Mouse (Mus musculus) macrophage (primary cell): Measurements from ENCODE around the gene Stoml2. TPM values are rescaled to one million over a fixed set of nuclear protein-coding genes. Genes with fewer than 3 reads are reported as not detected.

ENCODE experiments used
- H3K27ac ChIP-seq: fragments of 350-480 bp; formaldehyde crosslinking; 2 replicates; pipeline ENCODE4 v1.9.0; 2021
- H3K36me3 ChIP-seq: fragments of 350-480 bp; formaldehyde crosslinking; 2 replicates; pipeline ENCODE4 v1.9.0; 2021; ENCODE audit errors: inconsistent target
- H3K4me3 ChIP-seq: fragments of 350-480 bp; formaldehyde crosslinking; 2 replicates; pipeline ENCODE4 v1.9.0; 2021; ENCODE audit errors: inconsistent target
- H3K79me2 ChIP-seq: fragments of 350-480 bp; formaldehyde crosslinking; 2 replicates; pipeline ENCODE4 v1.9.0; 2021; ENCODE audit errors: inconsistent target
- WGBS: methylation state at CpG from one replicate; pipeline ENCODE4 v1.1.7; 2026; ENCODE audit warnings: inconsistent platforms; ENCODE audit not compliant: missing documents; 5-methylcytosine and 5-hydroxymethylcytosine counted together
- polyA plus RNA-seq: library from polyadenylated mRNA; stranded (reverse); fragments of 250-400 nt; gene quantifications from 3 replicates; pipeline ENCODE4 v1.2.4, GENCODE M21; 2018; ENCODE audit warnings: inconsistent platforms
- total RNA-seq, 78 experiments: library from RNA; depleted of rRNA; stranded (reverse); fragments of 250-400 nt; gene quantifications; 1 replicate in 9 of 78; 2 replicates in 24 of 78; 3 replicates in 43 of 78; 4 replicates in 2 of 78; pipeline ENCODE4 v1.2.4; 2018; ENCODE audit warnings: inconsistent platforms in 56 of 78

Gene Stoml2
- total RNA-seq (2018; cell fraction: chromatin; rRNA removed): 10 to 100 TPM; 12.1 to 49.8 (median 30.2) TPM
- 10 to 100 TPM; 23.9 to 43.6 (median 34.7) TPM for total RNA-seq (2018; cell fraction: cytosol; rRNA removed)
- total RNA-seq (2018; cell fraction: nucleus; rRNA removed): 10 to 100 TPM; 10.9 to 33.0 (median 21.7) TPM
- 35.0 to 52.0 TPM (median 48.6 TPM) in 3 replicates for polyA plus RNA-seq

DNA sequence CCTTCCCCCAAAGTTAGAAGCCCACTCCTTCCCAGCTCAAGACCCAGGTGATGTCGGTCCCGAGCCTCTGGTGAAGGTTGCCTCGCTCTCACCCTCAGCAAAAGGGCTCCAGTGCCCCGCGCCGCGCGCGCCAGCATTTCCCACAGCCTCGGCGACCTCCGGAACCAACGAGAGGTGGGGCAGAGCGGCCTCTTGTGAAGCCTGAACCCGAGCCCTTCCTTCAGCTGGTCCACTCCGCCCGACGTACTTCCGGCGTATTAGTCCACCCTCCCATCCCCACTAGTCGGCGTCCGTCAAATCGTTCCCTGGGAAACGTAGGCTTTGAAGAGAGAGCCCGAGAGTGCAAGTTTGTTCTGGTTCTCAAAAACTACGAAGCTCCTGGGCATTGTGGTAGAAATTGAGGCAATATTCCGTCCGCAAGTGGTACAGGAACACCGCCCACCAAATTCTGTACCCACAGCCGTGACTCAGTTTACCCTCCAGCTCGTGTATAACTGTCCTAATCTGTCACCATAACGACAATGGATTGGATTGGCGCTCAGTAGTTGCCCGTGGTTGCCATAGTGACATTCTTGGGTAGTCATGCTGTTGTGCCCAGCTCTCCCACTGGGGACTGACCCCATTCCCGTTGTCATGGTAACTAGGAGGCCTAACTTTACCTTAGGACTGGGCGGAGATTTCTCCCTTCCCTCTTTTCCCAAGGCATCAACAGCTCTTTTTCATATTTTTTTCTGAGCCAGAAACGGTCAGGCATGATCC is at the start of gene Stoml2:
TSS of gene Stoml2 (minus strand) at position 474 of the 759 bp plus-strand sequence.
- peaks cover 46% of the 10 kb centered on the region for H3K36me3 ChIP-seq
- H3K79me2 ChIP-seq: peaks cover 11% of the 10 kb centered on the region; the same call in 1 of the 2 replicates
- WGBS: 3% methylated on average over 33 of the region's 38 CpGs
- peak within 1 kb of the TSS; percentile 65 for H3K27ac ChIP-seq
- H3K4me3 ChIP-seq: peak within 1 kb of the TSS; percentile 87

DNA sequence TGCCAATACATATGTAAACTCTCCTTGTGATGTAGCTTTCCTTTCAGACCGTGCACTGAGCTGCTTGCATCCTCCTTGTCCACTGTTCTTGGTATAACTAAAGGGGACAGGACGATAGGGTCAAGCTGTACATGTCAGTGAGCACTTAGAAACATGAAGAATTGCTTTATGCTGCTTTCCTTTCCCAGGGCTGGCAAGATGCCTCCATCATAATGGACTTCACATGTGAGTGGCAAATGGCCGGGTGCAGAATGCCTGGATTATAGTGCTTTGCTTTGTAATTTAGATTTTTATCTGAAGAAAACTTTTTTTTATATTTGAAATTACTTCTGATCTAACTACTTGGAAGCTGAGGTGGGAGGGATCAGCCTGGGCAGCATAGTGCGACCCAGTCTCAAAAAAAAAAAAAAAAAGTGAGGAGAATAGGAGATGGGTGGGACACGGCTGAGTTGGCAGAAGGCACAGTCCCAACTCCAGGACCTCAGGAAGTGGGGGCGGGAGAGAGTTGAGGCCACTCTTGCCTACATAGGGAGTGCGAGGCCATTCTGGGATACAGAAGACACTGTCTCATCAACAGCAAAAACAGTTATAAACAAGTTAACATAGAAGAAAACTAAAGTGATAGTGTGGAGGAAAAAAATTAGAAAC is 46.7 kb upstream of the Stoml2 start:
- WGBS: 95% methylated on average over 7 of the region's 7 CpGs
- Histone ChIP-seq H3K27ac (no peak overlapping the region), H3K4me3 (no peak overlapping the region), H3K79me2 (no peaks in the 10 kb centered on the region), H3K36me3 (no peaks in the 10 kb centered on the region)

DNA sequence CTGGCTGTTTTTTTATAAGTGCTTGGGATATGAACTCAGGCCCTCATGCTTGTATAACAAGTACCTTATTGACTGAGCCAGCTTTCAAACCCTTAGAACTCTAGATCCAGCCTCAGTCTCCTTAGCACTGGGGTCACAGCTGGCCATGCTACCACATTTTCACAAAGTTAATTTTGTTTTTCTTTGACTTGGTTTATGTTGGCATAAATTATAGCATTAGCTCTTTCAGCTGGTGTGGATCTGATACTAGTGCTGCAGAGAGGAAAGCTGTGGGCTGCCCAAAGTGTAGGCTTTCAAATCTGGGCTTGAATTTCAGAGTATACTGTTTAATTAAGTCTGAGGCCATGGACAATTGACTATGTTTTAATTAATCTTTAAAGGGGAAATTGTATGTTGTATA is 43.4 kb upstream of the Stoml2 start:
- Histone ChIP-seq H3K27ac (no peak overlapping the region), H3K79me2 (no peaks in the 10 kb centered on the region), H3K36me3 (no peaks in the 10 kb centered on the region), H3K4me3 (no peak overlapping the region)

DNA sequence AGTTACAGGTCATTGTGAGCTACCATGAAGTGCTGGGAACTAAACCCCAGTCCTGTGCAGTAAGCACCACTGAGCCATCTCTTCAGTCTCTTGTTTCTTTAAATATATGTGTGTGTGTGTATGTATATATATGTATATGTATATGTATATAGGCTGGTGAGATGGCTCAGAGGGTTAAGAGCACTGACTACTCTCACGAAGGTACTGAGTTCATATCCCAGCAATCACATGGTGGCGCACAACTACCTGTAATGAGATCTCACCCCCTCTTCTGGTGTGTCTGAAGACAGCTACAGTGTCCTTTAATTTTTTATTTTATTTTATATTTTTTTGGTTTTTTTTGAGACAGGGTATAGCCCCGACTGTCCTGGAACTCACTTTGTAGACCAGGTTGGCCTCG is 34.0 kb upstream of the Stoml2 start:
- Histone ChIP-seq H3K27ac (no peak overlapping the region), H3K4me3 (no peak overlapping the region), H3K79me2 (no peaks in the 10 kb centered on the region), H3K36me3 (no peaks in the 10 kb centered on the region)
- 97% methylated on average over 4 of the region's 4 CpGs for WGBS

DNA sequence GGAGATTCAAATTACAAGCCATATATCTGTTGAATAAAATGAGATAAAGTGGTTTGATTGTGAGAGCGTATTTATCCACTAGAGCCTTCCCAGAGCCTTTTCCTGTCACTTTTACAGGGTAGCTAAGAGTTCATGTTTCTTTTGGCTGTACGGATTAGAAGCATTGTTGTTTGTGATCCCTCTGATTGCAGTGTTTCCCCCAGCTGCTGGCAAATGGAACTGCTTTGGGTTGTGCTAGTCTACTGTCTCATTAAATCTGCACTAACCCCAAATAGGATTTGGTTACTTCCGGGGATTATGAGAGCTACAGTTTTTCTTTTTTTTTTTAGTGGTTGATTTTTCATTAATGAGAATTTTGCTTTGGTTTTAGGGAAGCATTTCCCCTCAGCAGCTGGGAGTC is 28.8 kb upstream of the Stoml2 start:
- H3K36me3 ChIP-seq: no peaks in the 10 kb centered on the region
- no peaks in the 10 kb centered on the region for H3K79me2 ChIP-seq
- no peak overlapping the region for H3K4me3 ChIP-seq
- no peak overlapping the region for H3K27ac ChIP-seq
- WGBS: 81% methylated on average over 3 of the region's 3 CpGs

DNA sequence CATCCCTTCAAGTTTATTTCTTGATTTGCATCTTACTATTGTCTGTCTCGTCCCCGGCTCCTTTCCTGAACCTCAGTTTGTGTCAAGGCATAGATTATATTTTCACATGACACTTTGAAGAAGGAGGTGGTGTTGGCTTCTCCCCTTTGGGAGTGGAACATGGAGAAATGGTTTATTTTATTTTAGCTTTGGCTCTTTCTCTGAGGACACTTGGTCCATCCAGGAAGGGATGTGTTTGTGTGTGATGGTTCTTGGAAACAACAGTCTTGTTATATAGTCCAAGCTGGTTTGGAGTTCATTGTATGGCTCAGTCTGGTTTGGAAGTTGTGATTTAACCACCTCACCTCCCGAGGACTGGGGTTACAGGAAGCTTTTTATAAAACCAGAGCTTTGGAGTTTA is 28.2 kb upstream of the Stoml2 start:
- Histone ChIP-seq H3K27ac (no peak overlapping the region), H3K79me2 (no peaks in the 10 kb centered on the region), H3K36me3 (no peaks in the 10 kb centered on the region), H3K4me3 (no peak overlapping the region)
- 30% methylated on average over 3 of the region's 3 CpGs for whole genome bisulfite sequencing

DNA sequence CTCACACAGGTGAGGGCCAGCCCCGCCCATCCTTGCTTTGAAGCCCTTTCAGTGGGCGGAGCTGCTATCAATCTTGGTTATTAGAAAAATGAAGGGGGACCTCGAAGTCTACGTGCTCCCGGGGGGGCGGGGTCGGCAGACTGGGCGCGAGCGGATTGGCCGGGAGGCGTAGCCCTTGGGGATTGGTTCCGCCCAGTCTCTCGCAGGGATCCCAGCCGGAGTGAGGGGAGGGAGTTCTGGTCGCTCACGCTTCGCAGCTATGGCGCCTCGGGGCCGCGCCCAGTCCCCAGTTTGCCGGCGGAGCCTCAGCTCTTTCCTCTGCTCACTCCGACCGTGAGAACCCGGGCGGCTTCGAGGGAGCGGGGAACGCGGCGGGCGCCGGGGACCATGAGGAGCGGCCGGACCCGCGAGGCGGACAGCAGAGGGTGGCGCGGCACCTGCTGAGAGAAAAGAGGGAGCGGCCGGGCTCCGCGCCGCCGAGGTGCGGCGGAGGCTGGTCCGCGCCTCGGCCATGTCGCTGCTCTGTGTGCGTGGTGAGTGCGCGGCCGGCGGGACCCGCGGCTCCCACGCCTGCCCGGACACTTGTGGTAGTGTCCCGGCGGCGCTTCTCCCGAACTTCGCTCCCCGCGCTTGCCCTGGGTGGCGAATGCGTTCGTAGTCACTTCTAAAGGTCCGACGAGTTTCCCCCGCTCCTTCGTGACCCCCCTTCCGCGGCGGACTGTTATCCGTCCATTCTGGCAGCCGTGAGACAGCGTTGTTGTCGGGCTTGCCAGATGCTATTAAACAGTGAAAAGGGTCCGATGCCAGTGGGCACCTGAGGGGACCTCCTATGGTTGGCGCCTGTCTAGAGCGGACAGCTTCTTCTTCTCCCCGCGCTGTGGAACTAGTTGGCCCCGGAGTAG is 27.5 kb upstream of the Stoml2 start, which contains the start of gene Unc13b:
TSS of gene Unc13b (plus strand) at position 201 of the 902 bp plus-strand sequence.
- Histone ChIP-seq H3K36me3 (no peaks in the 10 kb centered on the region), H3K4me3 (no peak within 1 kb of the TSS), H3K27ac (no peak within 1 kb of the TSS), H3K79me2 (no peaks in the 10 kb centered on the region)
- WGBS: 2% methylated on average over 84 of the region's 90 CpGs

DNA sequence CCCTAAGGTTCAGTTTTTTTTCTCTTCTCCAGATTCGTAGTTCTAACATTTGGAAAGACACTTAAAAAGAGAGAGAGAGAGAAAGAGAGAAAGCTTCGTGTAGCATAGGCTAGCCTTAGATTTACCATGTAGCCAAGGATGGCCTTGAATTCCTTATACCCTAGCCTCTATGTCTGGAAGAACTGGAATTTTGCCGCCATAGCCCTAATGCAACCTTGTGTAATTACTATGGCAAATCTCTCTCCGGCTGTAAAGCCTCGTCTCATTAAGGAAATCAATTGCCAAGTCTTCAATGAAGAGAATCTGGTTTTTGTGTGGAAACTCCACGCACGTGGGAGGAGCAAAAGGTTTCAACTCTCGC is 26.9 kb upstream of the Stoml2 start:
- 26% methylated on average over 8 of the region's 8 CpGs for WGBS
- Histone ChIP-seq H3K36me3 (no peaks in the 10 kb centered on the region), H3K79me2 (no peaks in the 10 kb centered on the region), H3K27ac (no peak overlapping the region), H3K4me3 (no peak overlapping the region)

DNA sequence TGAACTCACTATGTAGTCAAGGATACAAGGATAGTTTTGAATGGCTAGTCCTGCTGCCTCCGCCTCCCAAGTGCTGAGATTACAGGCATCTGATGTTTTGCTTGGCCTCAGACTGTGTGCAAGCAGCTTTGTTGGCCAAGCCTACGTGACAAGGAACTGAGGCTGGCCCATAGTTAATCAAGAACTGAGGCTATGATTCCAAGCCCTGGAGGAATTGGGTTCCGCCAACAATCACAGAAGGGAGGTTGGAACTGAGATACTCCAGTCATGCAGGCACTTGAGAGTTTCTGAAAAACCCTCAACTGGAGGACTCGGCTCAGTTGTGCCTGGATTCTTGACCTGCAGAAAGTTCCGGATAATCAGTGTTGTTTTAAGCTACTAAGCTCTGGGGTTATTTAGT is 26.1 kb upstream of the Stoml2 start:
- Histone ChIP-seq H3K36me3 (no peaks in the 10 kb centered on the region), H3K4me3 (no peak overlapping the region), H3K79me2 (no peaks in the 10 kb centered on the region), H3K27ac (no peak overlapping the region)
- 90% methylated on average over 5 of the region's 5 CpGs for WGBS

DNA sequence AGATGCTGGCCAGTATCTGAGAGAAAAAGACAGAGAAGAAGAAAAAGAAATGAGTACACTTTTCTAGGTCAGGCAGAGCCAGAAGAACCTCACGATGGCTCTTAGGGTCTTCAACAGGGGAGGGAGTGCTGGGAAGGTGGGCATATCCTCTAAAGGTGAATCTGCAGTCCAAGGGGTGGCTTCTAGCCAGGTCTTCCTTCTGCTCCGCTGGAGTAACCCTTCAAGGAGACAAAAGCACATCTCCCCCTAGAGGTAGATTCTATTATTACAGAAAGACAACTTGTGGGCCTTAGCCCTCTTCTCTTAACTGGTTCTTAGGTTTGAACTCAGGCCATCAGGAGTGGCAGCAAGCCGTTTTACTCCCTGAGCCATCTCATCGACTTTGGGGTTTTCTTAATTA is 21.1 kb upstream of the Stoml2 start:
- Histone ChIP-seq H3K27ac (no peak overlapping the region), H3K36me3 (no peaks in the 10 kb centered on the region), H3K4me3 (no peak overlapping the region), H3K79me2 (no peaks in the 10 kb centered on the region)
- 11% methylated on average over 4 of the region's 4 CpGs for WGBS

DNA sequence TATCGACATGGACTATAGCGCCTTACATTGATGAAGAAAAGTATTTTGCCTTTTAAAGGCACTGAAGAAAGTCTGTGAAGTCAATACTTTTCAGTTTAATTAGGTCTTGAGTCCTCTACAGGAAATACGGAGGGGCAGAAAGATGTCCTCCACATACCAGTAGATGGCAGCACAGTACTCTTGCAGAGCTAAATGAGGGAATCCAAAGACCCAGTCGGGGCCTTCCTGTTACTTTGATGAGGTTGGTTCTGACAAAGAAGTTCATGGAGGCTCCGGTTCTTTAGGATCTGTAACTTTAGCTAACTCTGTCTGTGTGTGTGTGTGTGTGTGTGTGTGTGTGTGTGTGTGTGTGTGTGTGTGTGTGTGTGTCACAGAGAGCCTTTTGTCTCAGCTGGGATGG is 15.7 kb upstream of the Stoml2 start:
- H3K27ac ChIP-seq: no peak overlapping the region
- H3K79me2 ChIP-seq: no peaks in the 10 kb centered on the region; the same call in 1 of the 2 replicates
- 4% methylated on average over 5 of the region's 5 CpGs for WGBS
- H3K4me3 ChIP-seq: no peak overlapping the region
- H3K36me3 ChIP-seq: no peaks in the 10 kb centered on the region

DNA sequence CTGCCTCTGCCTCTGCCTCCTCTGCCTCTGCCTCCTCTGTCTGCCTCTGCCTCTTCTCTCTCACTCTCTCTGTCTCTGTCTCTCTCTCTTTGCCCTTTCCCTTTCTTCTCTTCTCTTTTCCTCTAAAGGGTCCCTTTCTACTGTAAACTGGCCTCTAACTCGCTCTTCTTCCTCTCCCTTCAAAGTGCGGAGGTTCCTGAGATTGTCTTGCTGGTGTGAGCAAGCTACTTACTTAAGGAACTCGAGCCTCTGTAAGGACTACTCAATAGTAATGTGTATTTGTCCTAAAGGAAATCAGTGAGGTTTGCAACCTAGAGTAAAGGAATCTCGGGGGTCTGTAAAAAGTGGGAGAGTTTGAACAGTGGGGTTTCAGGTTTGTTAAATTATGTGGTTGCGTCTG is 15.1 kb upstream of the Stoml2 start:
- H3K4me3 ChIP-seq: peak overlapping the region; percentile 62; the same call in 1 of the 2 replicates
- H3K27ac ChIP-seq: no peak overlapping the region
- WGBS: 52% methylated on average over 5 of the region's 5 CpGs
- no peaks in the 10 kb centered on the region for H3K36me3 ChIP-seq
- no peaks in the 10 kb centered on the region; the same call in 1 of the 2 replicates for H3K79me2 ChIP-seq

DNA sequence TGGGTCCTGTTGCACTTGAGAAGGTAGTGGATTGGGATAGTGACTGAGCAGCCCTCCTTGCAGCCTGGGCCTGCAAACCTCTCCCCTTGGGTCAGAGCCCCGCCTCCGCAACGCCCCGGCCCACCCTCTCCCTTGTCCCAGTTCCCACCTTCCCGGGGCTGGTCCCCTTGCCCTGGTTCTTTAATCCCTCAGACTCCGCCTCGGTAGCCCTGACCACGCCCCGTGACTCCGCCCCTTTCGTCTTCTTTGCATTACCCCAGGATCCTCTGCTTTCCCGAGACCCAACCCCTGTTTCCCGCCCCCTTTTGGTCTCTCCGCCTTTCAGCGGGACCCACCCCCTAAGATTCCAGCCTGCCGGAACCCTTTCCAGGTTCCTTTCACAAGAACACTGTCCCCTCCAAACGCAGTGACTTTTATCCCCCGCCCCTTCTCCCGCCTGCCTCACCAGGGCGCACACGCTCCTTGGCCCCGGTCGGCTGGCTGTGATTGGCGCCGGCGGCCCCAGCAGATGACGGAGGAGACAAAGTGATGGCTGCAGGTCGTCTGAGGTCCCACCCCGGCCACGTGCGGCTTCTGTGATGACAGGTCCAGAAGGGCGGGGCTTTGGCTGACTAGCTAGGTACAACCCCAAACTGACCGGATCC is 14.3 kb upstream of the Stoml2 start, which contains the start of gene Fam214b:
TSS of gene Fam214b (minus strand) at position 562 of the 644 bp plus-strand sequence.
- Histone ChIP-seq H3K4me3 (peak within 1 kb of the TSS; percentile 62), H3K36me3 (no peaks in the 10 kb centered on the region), H3K79me2 (no peaks in the 10 kb centered on the region; the same call in 1 of the 2 replicates), H3K27ac (peak within 1 kb of the TSS; percentile 96)
- WGBS: 2% methylated on average over 33 of the region's 33 CpGs

DNA sequence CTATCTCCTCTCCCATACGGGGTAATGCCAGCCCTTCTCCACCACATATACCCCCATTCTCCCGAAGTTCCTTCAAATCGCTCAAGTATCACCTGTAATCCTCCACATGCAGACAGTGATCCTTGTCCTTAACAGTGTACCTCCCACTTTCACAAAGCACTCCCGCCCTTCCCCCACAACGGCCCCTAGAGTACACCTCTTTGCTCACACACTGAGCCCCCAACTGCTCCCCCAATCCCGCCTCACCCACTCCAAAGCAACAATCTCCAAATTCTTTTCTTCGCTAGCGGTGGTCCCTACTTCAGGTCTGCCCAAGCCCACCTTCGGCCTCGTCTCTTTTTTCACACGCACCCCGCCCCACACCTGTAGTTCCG is 13.8 kb upstream of the Stoml2 start:
- 8% methylated on average over 13 of the region's 13 CpGs for WGBS
- H3K4me3 ChIP-seq: peak overlapping the region; percentile 62
- H3K27ac ChIP-seq: peak overlapping the region; percentile 96
- no peaks in the 10 kb centered on the region for H3K36me3 ChIP-seq
- no peaks in the 10 kb centered on the region; the same call in 1 of the 2 replicates for H3K79me2 ChIP-seq
